Mouse (Mus musculus) kidney, adult 2 months (tissue): Measurements from ENCODE around the gene Fkbp2.

Experiments used
- CTCF ChIP-seq: fragments of 200-500 bp; conservative IDR thresholded peaks from 2 replicates; pipeline ENCODE4 v1.5.1; 2011; ENCODE audit warnings: low read depth, mild to moderate bottlenecking, control low read depth, low read length, moderate library complexity, mixed read lengths; ENCODE audit not compliant: insufficient read depth, insufficient read length
- POLR2A ChIP-seq: fragments of 200-500 bp; IDR thresholded peaks from one replicate; pipeline ENCODE4 v1.6.1; 2011; ENCODE audit warnings: low read depth, low read length, control low read depth

- TF ChIP-seq CTCF (no peak), POLR2A (no peak)
Observed at GRCm38 (mm10) chr19:6949951-6950350, 30.4 kb downstream of the Fkbp2 start.
